Mouse (Mus musculus) layer of hippocampus, adult 9-10 months (tissue): ENCODE data around the gene Zdhhc1.

Experiments used
- DNase-seq: peaks from one replicate; pipeline ENCODE4 v3.0.0; 2022; ENCODE audit warnings: low spot score

The Zdhhc1 gene

GRCm38 (mm10) chr8:105476628-105477413, 19.9 kb downstream of the Zdhhc1 start:
- no peak for DNase-seq

GRCm38 (mm10) chr8:105476161-105476560, 20.5 kb downstream of the Zdhhc1 start:
- no peak for DNase-seq

GRCm38 (mm10) chr8:105475742-105476141, 21.0 kb downstream of the Zdhhc1 start:
- no peak for DNase-seq

- DNase-seq = no peak
Measured at GRCm38 (mm10) chr8:105475254-105475653, 21.4 kb downstream of the Zdhhc1 start.

GRCm38 (mm10) chr8:105474680-105475079, 22.0 kb downstream of the Zdhhc1 start:
- DNase-seq = no peak

- no peak for DNase-seq
Measured at GRCm38 (mm10) chr8:105473816-105474606, 22.7 kb downstream of the Zdhhc1 start.

GRCm38 (mm10) chr8:105472983-105473382, 23.7 kb downstream of the Zdhhc1 start:
- no peak for DNase-seq

GRCm38 (mm10) chr8:105472414-105472932, 24.2 kb downstream of the Zdhhc1 start:
- DNase-seq = no peak

GRCm38 (mm10) chr8:105471314-105472015, 25.2 kb downstream of the Zdhhc1 start, which contains the start of gene Tppp3:
Tppp3 (minus strand) TSS chr8:105471526.
- DNase-seq = no peak

GRCm38 (mm10) chr8:105470681-105471313, 25.9 kb downstream of the Zdhhc1 start:
- no peak for DNase-seq

- no peak for DNase-seq
Measured at GRCm38 (mm10) chr8:105470262-105470661, 26.4 kb downstream of the Zdhhc1 start.

- DNase-seq = no peak
Measured at GRCm38 (mm10) chr8:105469816-105470215, 26.9 kb downstream of the Zdhhc1 start.

GRCm38 (mm10) chr8:105469041-105469695, 27.5 kb downstream of the Zdhhc1 start:
- no peak for DNase-seq

GRCm38 (mm10) chr8:105468002-105468720, 28.5 kb downstream of the Zdhhc1 start:
- no peak for DNase-seq

GRCm38 (mm10) chr8:105467396-105467985, 29.2 kb downstream of the Zdhhc1 start:
- DNase-seq = no peak

GRCm38 (mm10) chr8:105466700-105467291, 29.9 kb downstream of the Zdhhc1 start:
- no peak for DNase-seq

- no peak for DNase-seq
Measured at GRCm38 (mm10) chr8:105466246-105466645, 30.5 kb downstream of the Zdhhc1 start.

- DNase-seq = no peak
Measured at GRCm38 (mm10) chr8:105464595-105464994, 32.1 kb downstream of the Zdhhc1 start.

- no peak for DNase-seq
Measured at GRCm38 (mm10) chr8:105461085-105461803, 35.5 kb downstream of the Zdhhc1 start.
